Mouse (Mus musculus) adrenal gland, postnatal 36 days (tissue): ENCODE measurements around the gene Prop1. TPM values are rescaled to one million over a fixed set of nuclear protein-coding genes. Genes with fewer than 3 reads are reported as not detected.

ENCODE experiments used
- DNase-seq, 2 experiments: peaks; one replicate each; pipeline ENCODE4 v3.0.0; 2021; ENCODE audit warnings: mixed read lengths in 1 of 2
- long read RNA-seq, 2 experiments: library from polyadenylated mRNA; stranded (forward); transcript quantifications; one replicate each; pipeline ENCODE4 v2.0.0; 2021; ENCODE audit warnings: borderline sequencing depth in 2 of 2
- total RNA-seq, 2 experiments: library from RNA; stranded (reverse); gene quantifications; 2 replicates each; pipeline ENCODE4 v1.2.3; 2021

The Prop1 gene
- total RNA-seq: not detected
- long read RNA-seq, experiment 1: 0 reads
- long read RNA-seq, experiment 2: 0 reads

- DNase-seq: no peak
Measured at GRCm38 (mm10) chr11:50953665-50954064, at the start of gene Prop1. Gene Prop1 (minus strand): TSS chr11:50953765.

DNA sequence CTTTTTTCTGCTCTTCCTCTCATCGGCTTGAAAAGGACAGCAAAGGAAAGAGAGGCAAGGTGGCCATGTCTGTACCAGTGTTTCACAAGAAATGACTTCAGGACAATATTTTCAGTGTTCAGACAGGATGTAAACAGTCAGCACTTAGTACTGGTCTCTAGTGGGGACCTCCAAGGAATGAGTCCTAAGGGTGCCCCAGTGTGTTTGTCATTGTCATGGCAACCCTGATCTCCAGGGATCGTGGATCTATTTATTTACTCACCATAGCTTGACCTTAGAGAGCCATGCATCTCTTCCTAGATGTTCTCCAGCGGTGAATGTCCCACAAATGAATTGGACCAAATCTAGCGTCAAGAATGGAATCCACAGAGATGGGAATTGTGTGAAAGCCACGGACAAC is 49.7 kb upstream of the Prop1 start, which contains the start of gene Olfr51:
Gene Olfr51, plus strand, starts transcription at position 301 of the 400 bp plus-strand sequence.
- DNase-seq: no peak

GRCm38 (mm10) chr11:50981667-50982066 is 28.1 kb upstream of the Prop1 start, which contains the start of gene Olfr1377:
Gene Olfr1377 (plus strand): TSS chr11:50981967.
- no peak for DNase-seq

- peak; percentile 53 to 70 for DNase-seq
Measured at GRCm38 (mm10) chr11:50977216-50977615, 23.7 kb upstream of the Prop1 start.

DNA sequence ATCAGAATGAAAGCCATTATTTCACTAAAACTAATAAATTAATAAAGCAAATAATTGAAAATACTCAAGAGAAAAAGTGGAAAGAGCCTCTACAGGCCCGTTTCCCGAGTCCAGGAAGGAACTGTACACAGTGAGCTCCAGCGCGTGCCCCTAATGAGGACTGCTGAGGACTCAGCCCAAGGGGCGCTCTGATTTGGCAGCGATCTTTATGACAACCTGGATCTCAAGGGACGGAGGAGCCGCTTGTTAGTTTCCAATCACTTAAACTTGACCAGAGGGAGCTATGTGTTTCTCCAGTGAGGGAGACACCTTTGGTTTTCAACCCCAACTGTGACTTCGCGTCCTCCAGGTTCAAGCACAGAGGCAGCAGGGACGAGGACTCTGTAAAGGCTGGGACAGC is 12.7 kb upstream of the Prop1 start, which contains the start of gene Olfr1378:
Gene Olfr1378, plus strand, starts transcription at position 301 of the 400 bp plus-strand sequence.
- no peak for DNase-seq

- DNase-seq: no peak
Measured at GRCm38 (mm10) chr11:50964886-50965285, 11.3 kb upstream of the Prop1 start.

GRCm38 (mm10) chr11:50952290-50952689 is 1.3 kb downstream of the Prop1 start:
- DNase-seq: peak; percentile 36 to 43

- DNase-seq: no peak
Measured at GRCm38 (mm10) chr11:50943506-50943905, 10.1 kb downstream of the Prop1 start, which contains the start of gene 4933414I15Rik. Gene 4933414I15Rik (minus strand): TSS chr11:50943765.

DNA sequence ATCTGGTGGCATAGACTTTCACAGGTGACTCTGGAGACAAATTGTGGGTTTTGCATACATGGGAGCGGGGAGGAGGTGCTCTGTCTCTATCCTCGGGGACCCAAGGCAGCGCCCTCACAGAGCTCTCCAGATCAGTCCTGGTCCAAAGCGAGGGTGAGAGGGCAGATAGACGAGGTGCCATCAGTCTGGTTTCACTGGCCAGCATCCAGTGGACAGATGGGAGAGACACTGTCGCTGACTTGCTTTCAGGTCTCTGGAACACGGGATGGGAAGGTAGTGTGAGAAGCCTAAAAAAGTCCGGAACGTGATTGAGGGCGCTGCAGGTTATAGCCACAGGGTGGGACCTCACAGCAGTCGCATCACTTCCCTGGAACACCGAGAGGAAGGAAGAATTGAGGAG is 11.2 kb downstream of the Prop1 start:
- DNase-seq: no peak

DNA sequence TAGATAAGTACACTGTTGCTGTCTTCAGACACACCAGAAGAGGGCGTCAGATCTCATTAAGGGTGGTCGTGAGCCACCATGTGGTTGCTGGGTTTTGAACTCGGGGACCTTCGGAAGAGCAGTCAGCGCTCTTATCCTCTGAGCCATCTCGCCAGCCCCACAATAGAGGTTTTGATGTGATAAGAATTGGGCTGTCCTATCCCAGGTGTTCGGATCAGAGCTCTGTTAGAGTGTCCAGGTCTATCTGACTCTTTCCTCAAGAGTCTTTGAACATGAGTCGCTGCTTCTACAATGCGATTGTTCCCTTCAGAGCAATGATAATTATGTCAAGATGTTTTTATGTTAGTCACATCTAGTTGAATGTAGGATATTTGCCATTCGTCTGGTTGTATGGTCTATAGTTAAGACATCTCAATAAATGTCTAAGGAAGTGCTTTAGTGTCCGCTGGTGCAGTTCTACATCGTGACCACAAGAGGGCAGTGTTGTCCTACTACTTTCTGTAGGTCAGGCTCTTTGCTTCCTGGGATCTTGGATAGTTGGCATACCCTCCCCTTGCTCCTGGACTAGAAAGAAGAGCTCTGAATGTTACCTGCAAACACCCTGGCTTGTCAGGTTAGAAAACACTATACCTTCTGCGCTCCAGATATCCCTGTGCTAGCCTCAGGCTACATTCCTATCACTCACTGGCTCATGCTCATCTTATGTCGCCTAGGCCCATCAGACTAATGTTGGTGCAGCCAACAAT is 13.8 kb downstream of the Prop1 start:
- peak; percentile 16 to 23 for DNase-seq

DNA sequence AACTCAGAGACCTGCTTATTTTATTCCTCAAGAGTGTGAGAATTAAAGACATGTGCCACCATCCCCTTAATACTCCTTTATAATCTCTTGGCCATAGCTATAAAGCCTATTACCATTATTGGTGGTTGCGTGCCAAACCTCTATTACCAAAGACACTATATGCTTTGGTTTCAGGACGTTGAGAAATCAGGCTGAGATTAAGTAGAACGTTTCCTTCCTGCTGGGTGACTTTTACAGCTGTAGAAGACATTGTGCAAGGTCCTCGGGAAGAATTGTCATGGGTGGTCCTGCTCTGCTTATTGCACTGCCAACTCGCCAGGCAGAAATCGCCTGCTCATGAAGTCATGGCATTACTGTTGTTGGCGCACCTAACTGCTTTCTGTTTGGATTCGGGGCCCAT is 15.1 kb downstream of the Prop1 start:
- DNase-seq: no peak

DNA sequence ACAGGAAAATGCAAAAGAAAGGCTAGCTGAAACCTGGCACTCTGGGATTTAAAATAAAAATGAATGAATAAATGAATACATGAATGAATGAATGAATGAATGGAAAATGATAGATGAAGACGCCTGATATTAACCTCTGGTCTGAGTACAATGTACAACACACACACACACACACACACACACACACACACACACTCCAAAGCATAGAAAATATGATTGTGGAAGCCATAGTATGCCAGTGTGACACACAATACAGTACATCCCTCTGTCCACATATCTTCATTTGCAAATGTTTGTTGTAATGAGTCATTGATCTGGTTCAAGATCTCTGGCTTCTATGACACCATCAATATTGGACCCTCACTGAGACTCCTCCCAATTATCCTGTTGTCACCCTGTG is 21.5 kb downstream of the Prop1 start:
- no peak for DNase-seq

- DNase-seq: peak; percentile 83 to 91
Measured at GRCm38 (mm10) chr11:50931451-50931866, 22.1 kb downstream of the Prop1 start, which contains the start of gene Zfp354b. Gene Zfp354b (minus strand): TSS chr11:50931633.

DNA sequence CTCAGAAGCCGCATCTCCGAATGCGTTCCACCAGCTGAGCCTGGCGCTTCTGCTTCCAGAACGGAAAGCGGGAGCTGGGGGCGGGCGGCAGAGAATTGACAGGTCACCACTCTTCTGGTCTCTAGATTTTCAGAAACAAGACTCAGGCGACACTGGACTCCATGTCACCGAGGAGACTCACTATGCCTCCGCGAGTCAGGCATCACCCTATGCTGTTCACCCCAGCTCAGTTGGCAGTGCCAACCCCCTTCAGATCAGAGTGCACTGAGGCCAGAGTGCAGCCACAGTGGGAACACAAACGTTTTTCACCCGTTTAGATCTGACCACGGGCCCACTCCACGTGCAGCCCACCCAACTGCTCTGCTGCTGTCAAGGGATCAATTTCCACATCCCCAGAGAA is 22.5 kb downstream of the Prop1 start:
- peak in 1 of 2 experiments; percentile 22 for DNase-seq

GRCm38 (mm10) chr11:50930469-50931014 is 23.0 kb downstream of the Prop1 start:
- no peak for DNase-seq

DNA sequence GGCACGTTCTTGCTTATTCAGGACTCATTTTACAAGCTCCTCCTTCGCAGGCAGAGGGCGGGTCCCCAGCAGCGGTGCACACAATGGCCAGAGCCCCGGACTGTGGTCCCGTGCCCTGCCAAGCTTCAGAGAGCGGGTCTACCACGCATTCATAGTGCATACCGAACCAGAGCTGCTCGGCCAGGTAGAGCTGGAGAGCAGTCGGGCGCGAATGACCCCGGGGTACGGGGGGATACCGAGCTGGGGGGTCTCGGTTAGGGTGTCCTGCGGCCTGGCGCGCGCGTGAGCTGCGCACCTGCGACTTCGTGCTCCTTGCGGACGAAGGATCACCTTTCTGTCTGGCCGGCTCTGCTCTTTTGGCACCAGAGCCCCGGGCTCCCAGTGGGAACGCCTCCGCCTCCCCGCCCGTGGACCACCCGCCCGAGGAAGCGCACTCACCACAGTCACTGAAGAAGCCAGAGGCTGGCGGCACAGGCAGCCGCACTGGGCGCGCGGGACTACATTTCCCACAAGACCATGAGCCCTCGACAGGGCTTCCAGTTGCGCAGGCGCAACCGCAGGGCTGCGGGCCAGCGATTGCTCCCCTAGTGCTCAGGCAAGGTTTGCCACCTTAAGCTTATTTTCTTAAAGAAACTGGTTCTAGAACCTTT is 37.8 kb downstream of the Prop1 start, which contains the start of gene Zfp2:
Gene Zfp2, minus strand, starts transcription at position 495 of the 650 bp plus-strand sequence.
- peak; percentile 95 for DNase-seq

DNA sequence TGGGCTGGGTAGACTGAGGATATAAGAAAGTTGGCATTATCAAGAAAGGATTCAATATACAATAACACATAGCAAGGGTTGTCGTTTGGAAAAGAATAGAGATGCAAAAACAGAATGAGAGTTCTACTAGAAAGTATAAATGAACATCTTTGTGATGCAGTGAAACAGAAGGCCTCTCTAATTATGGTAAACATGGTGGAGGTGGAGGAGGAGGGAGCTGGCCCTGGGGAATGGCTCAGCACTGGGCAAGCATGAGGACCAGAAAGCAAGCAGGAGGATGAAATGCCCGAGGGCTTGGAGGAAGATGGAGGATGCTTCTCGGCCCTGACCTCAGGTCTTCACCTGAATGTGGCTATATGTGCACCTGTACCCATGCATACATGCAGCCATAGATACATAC is 39.1 kb downstream of the Prop1 start:
- no peak for DNase-seq

DNA sequence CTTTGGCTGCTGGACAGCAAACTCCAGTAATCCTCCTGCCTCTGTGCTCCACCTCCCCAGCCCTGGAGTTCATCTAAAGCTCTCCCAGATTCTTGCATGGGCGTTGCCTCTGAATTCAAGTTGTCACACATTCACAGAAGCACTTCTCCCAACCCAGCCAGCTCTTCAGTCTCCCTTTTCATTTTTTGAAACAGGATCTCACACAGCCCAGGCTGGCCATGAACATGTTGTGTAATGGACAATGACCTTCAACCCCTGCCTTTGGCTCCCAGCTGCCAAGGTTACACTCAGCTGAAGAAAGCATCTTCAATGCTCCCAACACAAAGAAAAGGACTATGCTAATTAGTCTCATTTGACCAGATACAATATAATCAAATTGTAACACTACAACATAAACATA is 40.3 kb downstream of the Prop1 start:
- DNase-seq: peak in 1 of 2 experiments; percentile 37

DNA sequence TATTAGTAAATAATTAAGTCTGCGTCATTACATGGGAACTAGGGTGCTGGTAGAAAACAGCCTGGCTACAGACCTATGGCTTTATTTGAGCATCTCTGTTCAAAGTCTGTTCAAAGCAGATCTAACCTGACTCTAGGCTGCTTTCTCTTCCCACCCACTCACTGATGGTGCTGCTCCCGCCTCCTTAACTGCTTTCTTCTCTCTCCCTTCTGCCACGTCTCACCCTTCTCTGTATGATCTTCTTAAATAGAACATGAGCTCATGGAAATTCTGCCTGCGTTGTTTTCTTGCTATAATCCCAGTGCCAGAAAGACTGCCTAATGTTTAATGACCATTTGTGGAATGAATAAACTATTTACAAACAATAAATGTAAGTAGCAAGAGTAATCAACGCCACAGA is 45.4 kb downstream of the Prop1 start:
- no peak for DNase-seq
